Mouse (Mus musculus): ENCODE results near the gene Gm21974.
A peak's percentile ranks its signal among the peaks of the same experiment; 100 is the strongest.
"Not testable (repeated sequence)": the region's sequence is repeated elsewhere in the genome, so short reads cannot be mapped to it uniquely, and the experiment has no call there.

Gm21974 gene

GRCm38 (mm10) chr7:127915293-127915692, 20.0 kb upstream of the Gm21974 start:
- no peak for DNase-seq (ENCODE audit: low spot score)

- no peak for DNase-seq (ENCODE audit: low spot score)
These were observed 17.7 kb upstream of the Gm21974 start for GRCm38 (mm10) chr7:127912938-127913337.

- DNase-seq (ENCODE audit: low spot score): peak; percentile 80
These were observed 17.1 kb upstream of the Gm21974 start, which contains the start of gene Kat8 for GRCm38 (mm10) chr7:127912190-127912871. Gene Kat8 (plus strand): TSS chr7:127912516.

- no peak for DNase-seq (ENCODE audit: low spot score)
These were observed 13.4 kb upstream of the Gm21974 start for GRCm38 (mm10) chr7:127908656-127909055.

- DNase-seq (ENCODE audit: low spot score): no peak
These were observed 12.7 kb upstream of the Gm21974 start for GRCm38 (mm10) chr7:127907939-127908338.

- DNase-seq (ENCODE audit: low spot score): peak; percentile 56
These were observed 8.9 kb upstream of the Gm21974 start, which contains the start of gene Bckdk for GRCm38 (mm10) chr7:127903971-127904796. Gene Bckdk (plus strand): TSS chr7:127904082.

GRCm38 (mm10) chr7:127901772-127902171, 6.5 kb upstream of the Gm21974 start:
- no peak for DNase-seq (ENCODE audit: low spot score)

GRCm38 (mm10) chr7:127899997-127900396, 4.7 kb upstream of the Gm21974 start:
- DNase-seq (ENCODE audit: low spot score): no peak

GRCm38 (mm10) chr7:127898179-127898956, 3.1 kb upstream of the Gm21974 start:
- DNase-seq (ENCODE audit: low spot score): no peak

- DNase-seq (ENCODE audit: low spot score): no peak
These were observed 2.3 kb upstream of the Gm21974 start for GRCm38 (mm10) chr7:127897542-127897941.

GRCm38 (mm10) chr7:127896384-127896783, 1.1 kb upstream of the Gm21974 start:
- DNase-seq (ENCODE audit: low spot score): peak; percentile 69

GRCm38 (mm10) chr7:127895891-127896290, 637 bp upstream of the Gm21974 start:
- not testable (repeated sequence) for DNase-seq (ENCODE audit: low spot score)

GRCm38 (mm10) chr7:127894480-127894879, 774 bp downstream of the Gm21974 start:
- DNase-seq (ENCODE audit: low spot score): no peak

GRCm38 (mm10) chr7:127890798-127891197, 4.5 kb downstream of the Gm21974 start, which contains the start of gene Prss53:
Gene Prss53 (minus strand): TSS chr7:127890970.
- DNase-seq (ENCODE audit: low spot score): no peak

- DNase-seq (ENCODE audit: low spot score): no peak
These were observed 6.4 kb downstream of the Gm21974 start for GRCm38 (mm10) chr7:127888821-127889220.

- no peak for DNase-seq (ENCODE audit: low spot score)
These were observed 7.5 kb downstream of the Gm21974 start for GRCm38 (mm10) chr7:127887781-127888180.

GRCm38 (mm10) chr7:127887191-127887590, 8.1 kb downstream of the Gm21974 start:
- DNase-seq (ENCODE audit: low spot score): no peak

GRCm38 (mm10) chr7:127886551-127886950, 8.7 kb downstream of the Gm21974 start:
- no peak for DNase-seq (ENCODE audit: low spot score)

- DNase-seq (ENCODE audit: low spot score): no peak
These were observed 9.3 kb downstream of the Gm21974 start for GRCm38 (mm10) chr7:127885951-127886350.

GRCm38 (mm10) chr7:127880431-127880830, 14.8 kb downstream of the Gm21974 start:
- DNase-seq (ENCODE audit: low spot score): no peak

GRCm38 (mm10) chr7:127879301-127879700, 16.0 kb downstream of the Gm21974 start:
- DNase-seq (ENCODE audit: low spot score): no peak

All from spleen, adult 12 weeks (tissue).